Mouse (Mus musculus) midbrain, embryonic 13.5 days (tissue): ENCODE results near the gene Extl1. TPM values are rescaled to one million over a fixed set of nuclear protein-coding genes. Genes with fewer than 3 reads are reported as not detected.
"Not testable (repeated sequence)": the region's sequence is repeated elsewhere in the genome, so short reads cannot be mapped to it uniquely, and the experiment has no call there.

Experiments
- ATAC-seq: fragments of 200-750 bp; cut with Nextera tagmentation; 2 replicates; pipeline ENCODE4 v1.8.0; 2017; ENCODE audit warnings: mild to moderate bottlenecking, moderate TSS enrichment, moderate library complexity
- H3K27ac ChIP-seq: fragments of 300-500 bp; sonication (generic); 2 replicates; pipeline ENCODE4 v1.5.1; 2015; ENCODE audit warnings: inconsistent platforms, mild to moderate bottlenecking, moderate library complexity
- H3K27me3 ChIP-seq: fragments of 300-500 bp; sonication (generic); 2 replicates; pipeline ENCODE4 v1.6.1; 2015; ENCODE audit warnings: mild to moderate bottlenecking, inconsistent platforms
- H3K36me3 ChIP-seq: fragments of 300-500 bp; sonication (generic); 2 replicates; pipeline ENCODE4 v1.6.1; 2015; ENCODE audit warnings: mild to moderate bottlenecking, inconsistent platforms
- H3K4me1 ChIP-seq: fragments of 300-500 bp; sonication (generic); replicated peaks from 2 replicates; pipeline ENCODE4 v1.6.1; 2015; ENCODE audit warnings: inconsistent platforms
- H3K4me2 ChIP-seq: fragments of 300-500 bp; sonication (generic); replicated peaks from 2 replicates; pipeline ENCODE4 v1.6.1; 2015; ENCODE audit warnings: moderate library complexity, mild to moderate bottlenecking, inconsistent platforms
- H3K4me3 ChIP-seq: fragments of 300-500 bp; sonication (generic); replicated peaks from 2 replicates; pipeline ENCODE4 v1.5.1; 2015; ENCODE audit warnings: mild to moderate bottlenecking, inconsistent platforms
- H3K9ac ChIP-seq: fragments of 300-500 bp; sonication (generic); replicated peaks from 2 replicates; pipeline ENCODE4 v1.6.1; 2015; ENCODE audit warnings: mild to moderate bottlenecking, inconsistent platforms
- H3K9me3 ChIP-seq: fragments of 300-500 bp; sonication (generic); 2 replicates; pipeline ENCODE4 v1.6.1; 2016; ENCODE audit warnings: mild to moderate bottlenecking, inconsistent platforms
- WGBS: fragments of 180-500 bp; shearing (Covaris S2); methylation state at CpG from one replicate; pipeline ENCODE4 v1.1.7; 2015; 5-methylcytosine and 5-hydroxymethylcytosine counted together
- polyA plus RNA-seq: library from polyadenylated mRNA; unstranded; fragments of >200 nt; fragmentation: Nextera tagmentation; extraction: Ambion mirVana; gene quantifications from 2 replicates; pipeline ENCODE4 v1.2.1, GENCODE M21; 2015

Gene Extl1
- 0.16 and 0.40 TPM in 2 replicates for polyA plus RNA-seq

DNA sequence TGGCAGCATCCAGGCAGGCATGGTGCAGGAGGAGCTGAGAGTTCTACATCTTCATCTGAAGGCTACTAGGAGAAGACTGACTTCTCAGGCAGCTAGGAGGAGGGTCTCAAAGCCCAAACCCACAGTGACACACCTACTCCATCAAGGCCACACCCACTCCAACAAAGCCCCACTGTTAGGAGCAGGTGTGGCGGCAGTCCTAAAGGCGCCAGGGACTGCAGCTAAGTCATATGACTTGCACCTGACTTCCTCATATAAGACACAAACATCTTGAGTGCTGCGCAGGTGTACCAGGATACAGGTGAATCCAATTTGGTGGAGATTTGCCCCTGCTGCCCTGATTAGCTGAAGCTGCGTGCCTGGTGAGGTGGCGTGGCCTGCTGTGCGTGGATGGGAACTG lies at the start of gene Extl1:
Extl1 (minus strand) TSS at position 101 of the 400 bp plus-strand sequence.
- not testable (repeated sequence) for H3K4me3 ChIP-seq, H3K27ac ChIP-seq, H3K4me2 ChIP-seq, H3K27me3 ChIP-seq, H3K9ac ChIP-seq, H3K4me1 ChIP-seq, H3K36me3 ChIP-seq, ATAC-seq, H3K9me3 ChIP-seq
- 91% methylated on average over 2 of the region's 6 CpGs for WGBS

DNA sequence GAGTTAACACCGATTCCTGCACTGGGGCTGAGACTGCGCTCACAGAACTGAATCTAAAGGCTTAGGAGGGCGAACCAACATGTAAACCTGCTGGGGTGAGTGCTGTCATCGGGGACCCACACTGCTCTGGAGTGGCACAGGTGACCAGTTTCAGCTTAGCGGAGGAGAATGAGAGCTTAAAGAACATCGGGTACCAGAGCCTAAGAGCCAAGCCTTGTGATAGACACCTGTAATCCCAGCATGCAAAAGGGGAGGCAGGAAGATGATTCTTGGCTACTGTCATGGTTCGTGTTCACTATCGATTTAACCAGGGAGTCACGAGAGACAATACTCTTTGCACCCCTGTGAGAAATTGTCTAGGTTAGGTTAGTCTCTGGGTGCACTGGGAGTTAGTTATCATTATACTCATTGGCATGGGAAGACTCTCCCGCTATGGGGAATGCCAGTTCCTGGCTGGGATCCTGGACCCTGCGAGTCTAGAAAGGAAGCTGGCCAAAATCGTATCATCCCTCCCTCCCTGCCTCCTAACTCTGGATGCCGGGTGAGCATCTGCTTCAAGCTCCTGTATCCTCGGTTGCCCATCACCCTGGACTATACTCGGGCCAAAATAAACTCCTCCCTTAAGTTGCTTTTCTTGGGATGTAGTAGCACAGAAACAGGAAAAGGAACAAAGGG lies 49.2 kb upstream of the Extl1 start:
- no peak overlapping the region for H3K27ac ChIP-seq
- H3K27me3 ChIP-seq: no peaks in the 10 kb centered on the region
- H3K4me2 ChIP-seq: no peak overlapping the region
- WGBS: 89% methylated on average over 15 of the region's 15 CpGs
- no peak overlapping the region for H3K9ac ChIP-seq
- no peaks in the 10 kb centered on the region for H3K9me3 ChIP-seq
- peaks cover 40% of the 10 kb centered on the region for H3K4me1 ChIP-seq
- H3K4me3 ChIP-seq: no peak overlapping the region
- no peaks in the 10 kb centered on the region for H3K36me3 ChIP-seq
- no peak for ATAC-seq

DNA sequence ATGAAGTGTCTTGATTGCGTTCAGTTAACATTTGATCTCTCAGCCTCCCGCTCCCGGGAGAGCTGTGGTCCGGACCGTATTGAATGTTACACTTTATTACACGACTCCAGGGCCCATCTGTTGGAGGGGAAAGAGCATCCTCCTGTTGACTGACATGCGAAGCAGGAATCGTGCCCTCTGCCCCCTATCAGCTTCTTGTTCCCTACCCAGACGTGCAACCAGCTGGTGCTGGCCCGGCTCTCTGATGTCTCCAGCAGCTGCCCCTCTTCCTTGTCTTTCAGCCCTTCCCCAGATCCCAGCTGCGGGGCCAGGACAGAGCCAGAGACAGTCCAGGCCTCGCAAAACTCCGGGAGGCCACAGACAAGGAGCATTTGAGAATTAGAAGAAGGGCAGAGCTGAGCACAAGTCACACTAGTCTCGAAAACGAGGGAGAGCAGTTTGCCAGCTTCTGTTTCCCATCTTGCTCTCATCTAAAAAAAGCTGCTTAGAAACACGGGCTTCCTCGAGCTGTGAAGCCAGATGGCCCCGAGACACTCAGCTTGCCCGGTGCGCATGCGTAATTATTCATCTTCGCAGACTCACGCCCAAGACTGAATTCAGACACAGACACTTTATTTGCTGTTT lies 46.8 kb upstream of the Extl1 start:
- Histone ChIP-seq H3K9me3 (no peaks in the 10 kb centered on the region), H3K36me3 (no peaks in the 10 kb centered on the region; the same call in 1 of the 2 replicates), H3K9ac (peak overlapping the region; percentile 46; the same call in 1 of the 2 replicates), H3K27me3 (no peaks in the 10 kb centered on the region), H3K4me3 (no peak overlapping the region), H3K4me2 (peak overlapping the region; percentile 39), H3K27ac (peak overlapping the region; percentile 93), H3K4me1 (peaks cover 25% of the 10 kb centered on the region)
- WGBS: 21% methylated on average over 23 of the region's 23 CpGs
- peak; percentile 89 for ATAC-seq

DNA sequence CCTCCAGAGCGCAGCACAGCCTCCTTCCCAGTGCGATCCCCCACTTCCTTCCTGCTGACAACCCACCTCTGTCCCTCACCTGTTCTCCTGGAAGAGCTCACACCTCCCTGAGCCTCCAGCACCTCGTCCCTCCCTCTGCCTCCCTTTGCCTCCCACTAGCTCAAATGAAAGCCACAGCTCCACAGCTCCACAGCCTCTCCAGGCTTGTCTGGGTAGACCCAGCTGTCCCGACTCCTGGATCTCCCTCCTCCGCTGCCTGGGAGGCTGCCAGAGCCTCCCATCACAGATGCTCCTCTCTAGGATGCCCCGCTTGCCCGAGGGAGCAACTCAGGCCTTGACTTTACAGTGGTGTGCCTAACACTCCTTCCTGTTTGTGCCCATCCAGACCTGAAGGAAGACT lies 41.4 kb upstream of the Extl1 start:
- Histone ChIP-seq H3K9ac (no peak overlapping the region), H3K4me2 (no peak overlapping the region), H3K4me3 (no peak overlapping the region), H3K36me3 (peaks cover 3% of the 10 kb centered on the region; the same call in 1 of the 2 replicates), H3K4me1 (peaks cover 6% of the 10 kb centered on the region), H3K27me3 (no peaks in the 10 kb centered on the region), H3K27ac (no peak overlapping the region), H3K9me3 (no peaks in the 10 kb centered on the region)
- 77% methylated on average over 7 of the region's 7 CpGs for WGBS
- no peak for ATAC-seq

DNA sequence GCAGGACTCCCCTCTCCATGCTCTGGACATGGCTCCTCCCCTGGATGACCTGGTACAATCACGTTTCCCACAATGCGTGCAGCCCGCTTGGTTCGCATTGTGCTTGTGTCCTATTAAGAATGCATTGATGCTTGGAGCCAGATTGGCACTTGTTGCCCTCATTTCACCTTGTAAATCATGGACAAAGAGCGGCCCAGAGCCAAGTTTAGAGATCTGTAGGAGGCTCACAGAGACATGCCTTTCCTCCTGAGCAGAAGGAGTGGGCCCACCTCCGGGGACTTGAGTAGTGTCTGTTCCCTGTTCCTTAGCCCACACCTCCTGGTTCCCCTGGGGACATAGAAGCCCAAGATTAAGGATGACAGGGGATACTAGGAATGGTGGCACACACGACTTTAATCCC lies 40.3 kb upstream of the Extl1 start:
- no peaks in the 10 kb centered on the region for H3K27me3 ChIP-seq
- 88% methylated on average over 7 of the region's 7 CpGs for WGBS
- no peak overlapping the region for H3K4me2 ChIP-seq
- no peaks in the 10 kb centered on the region for H3K4me1 ChIP-seq
- no peak overlapping the region for H3K9ac ChIP-seq
- no peaks in the 10 kb centered on the region for H3K9me3 ChIP-seq
- no peak overlapping the region for H3K4me3 ChIP-seq
- peaks cover 3% of the 10 kb centered on the region; the same call in 1 of the 2 replicates for H3K36me3 ChIP-seq
- no peak overlapping the region for H3K27ac ChIP-seq
- no peak for ATAC-seq

DNA sequence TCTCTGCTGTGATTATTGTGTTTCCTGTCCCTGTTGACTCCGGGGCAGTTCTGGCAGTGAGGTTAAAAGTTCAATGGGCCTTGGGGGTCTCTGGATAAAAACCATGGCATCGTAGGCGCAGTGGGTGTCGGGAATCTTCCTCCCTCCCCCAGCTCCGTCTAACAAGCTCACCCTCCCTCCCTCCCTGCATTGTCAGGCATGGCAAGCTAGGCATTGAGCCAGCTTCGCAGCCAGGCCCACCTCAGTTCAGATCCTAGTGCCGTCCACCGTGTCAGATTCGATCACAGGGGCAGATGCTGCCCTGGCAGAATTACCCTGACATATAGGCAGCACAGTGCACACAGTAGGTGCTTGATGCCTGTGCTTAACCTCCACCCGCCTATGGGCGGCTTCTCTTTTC lies 38.3 kb upstream of the Extl1 start:
- H3K36me3 ChIP-seq: peaks cover 11% of the 10 kb centered on the region; the same call in 1 of the 2 replicates
- no peak overlapping the region for H3K9ac ChIP-seq
- H3K4me1 ChIP-seq: peaks cover 3% of the 10 kb centered on the region
- H3K27ac ChIP-seq: no peak overlapping the region
- H3K9me3 ChIP-seq: no peaks in the 10 kb centered on the region
- ATAC-seq: no peak
- 73% methylated on average over 11 of the region's 11 CpGs for WGBS
- no peak overlapping the region for H3K4me3 ChIP-seq
- H3K4me2 ChIP-seq: no peak overlapping the region
- H3K27me3 ChIP-seq: no peaks in the 10 kb centered on the region

DNA sequence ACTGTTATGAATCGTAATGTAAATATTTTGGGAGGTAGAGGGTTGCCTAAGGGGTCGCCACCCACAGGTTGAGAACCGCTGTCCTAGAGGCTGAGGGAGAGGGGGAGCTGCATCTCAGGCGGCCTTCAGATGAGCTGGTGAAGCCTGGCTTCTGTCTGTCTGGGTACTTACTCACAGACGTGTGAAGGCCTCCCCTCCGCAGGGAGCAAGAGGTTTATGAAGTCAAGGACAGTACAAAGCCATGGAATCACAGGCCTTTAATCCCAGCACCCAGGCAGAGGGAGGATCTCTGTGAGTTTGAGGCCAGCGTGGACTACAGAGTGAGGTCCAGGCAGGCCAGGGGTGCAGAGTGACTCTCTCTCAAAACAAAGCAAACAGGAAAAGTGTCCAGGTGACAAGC lies 33.5 kb upstream of the Extl1 start:
- no peak overlapping the region for H3K9ac ChIP-seq
- 71% methylated on average over 7 of the region's 7 CpGs for whole genome bisulfite sequencing
- H3K36me3 ChIP-seq: peaks cover 17% of the 10 kb centered on the region
- no peak for ATAC-seq
- H3K27ac ChIP-seq: peak overlapping the region; percentile 55
- H3K27me3 ChIP-seq: no peaks in the 10 kb centered on the region
- H3K4me1 ChIP-seq: peaks cover 9% of the 10 kb centered on the region
- no peak overlapping the region for H3K4me2 ChIP-seq
- no peak overlapping the region for H3K4me3 ChIP-seq
- H3K9me3 ChIP-seq: no peaks in the 10 kb centered on the region

DNA sequence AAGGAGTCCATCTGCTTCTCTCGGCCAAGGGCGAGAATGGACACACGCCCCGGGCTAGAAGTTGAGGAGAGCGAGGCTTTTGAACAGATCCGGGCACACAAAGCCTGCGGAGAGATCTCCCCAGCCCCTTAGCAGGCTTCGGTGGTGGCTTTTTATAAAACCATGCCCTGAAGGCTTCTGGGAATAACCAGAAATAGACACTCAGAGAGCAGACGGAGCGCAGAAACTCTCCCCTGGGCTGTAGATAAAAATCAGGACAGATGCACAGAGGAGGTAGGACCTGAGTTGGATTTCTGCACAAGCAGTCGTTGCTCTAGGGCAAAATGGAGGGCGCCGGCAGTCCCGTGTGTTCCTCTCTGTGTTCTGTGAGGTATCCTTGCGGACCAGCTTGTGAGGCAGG lies 33.0 kb upstream of the Extl1 start:
- Histone ChIP-seq H3K27me3 (no peaks in the 10 kb centered on the region), H3K9me3 (no peaks in the 10 kb centered on the region), H3K36me3 (peaks cover 17% of the 10 kb centered on the region), H3K4me2 (no peak overlapping the region), H3K27ac (peak overlapping the region; percentile 55), H3K9ac (no peak overlapping the region), H3K4me1 (peaks cover 9% of the 10 kb centered on the region), H3K4me3 (no peak overlapping the region)
- ATAC-seq: no peak
- 64% methylated on average over 15 of the region's 15 CpGs for WGBS

DNA sequence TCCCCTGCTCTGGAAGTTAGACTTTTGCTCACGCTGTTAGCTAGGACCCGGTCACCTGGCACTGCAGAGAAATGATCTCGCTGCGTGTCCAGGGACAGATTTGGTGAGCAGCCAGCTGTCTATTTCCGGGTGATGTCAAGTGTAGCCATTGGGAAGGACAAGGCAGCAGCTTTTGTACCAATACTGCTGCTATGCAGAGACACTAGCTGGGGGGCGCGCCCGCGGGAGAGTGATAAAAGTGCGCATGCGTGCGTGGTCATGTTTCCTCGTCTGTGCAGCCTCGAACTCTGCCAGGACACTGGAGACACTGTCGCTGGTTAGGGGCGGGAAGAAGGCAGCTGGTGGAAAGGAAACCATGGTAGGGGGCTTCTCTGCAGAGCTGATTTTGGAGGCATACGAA lies 32.5 kb upstream of the Extl1 start:
- H3K4me1 ChIP-seq: peaks cover 9% of the 10 kb centered on the region
- peak overlapping the region; percentile 55; the same call in 1 of the 2 replicates for H3K27ac ChIP-seq
- H3K27me3 ChIP-seq: no peaks in the 10 kb centered on the region
- H3K9ac ChIP-seq: no peak overlapping the region
- H3K9me3 ChIP-seq: no peaks in the 10 kb centered on the region
- peaks cover 17% of the 10 kb centered on the region for H3K36me3 ChIP-seq
- no peak for ATAC-seq
- H3K4me3 ChIP-seq: no peak overlapping the region
- WGBS: 80% methylated on average over 17 of the region's 17 CpGs
- H3K4me2 ChIP-seq: no peak overlapping the region

DNA sequence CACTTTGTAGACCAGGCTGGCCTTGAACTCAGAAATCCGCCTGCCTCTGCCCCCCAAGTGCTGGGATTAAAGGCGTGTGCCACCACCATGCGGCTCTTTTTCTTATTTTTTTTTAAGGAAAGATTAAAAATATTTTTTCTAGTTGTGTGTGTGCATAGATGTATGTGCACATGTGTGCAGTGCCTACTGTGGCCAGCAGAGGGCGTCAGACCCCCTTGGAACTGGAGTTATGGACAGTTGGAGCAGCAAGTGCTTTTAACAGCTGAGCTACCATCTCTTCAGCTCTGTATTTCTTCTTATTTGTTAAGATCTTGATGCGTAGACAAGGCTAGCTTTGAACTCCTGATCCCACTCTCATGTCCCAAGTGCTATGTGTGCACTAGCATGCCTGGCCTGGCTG lies 25.6 kb upstream of the Extl1 start:
- no peak for ATAC-seq
- Histone ChIP-seq H3K9ac (no peak overlapping the region), H3K4me3 (no peak overlapping the region), H3K9me3 (0 out of 2 replicates have a peak, but pooled peaks cover 4% of the 10 kb centered on the region), H3K4me2 (no peak overlapping the region), H3K27ac (no peak overlapping the region), H3K4me1 (peaks cover 10% of the 10 kb centered on the region), H3K36me3 (peaks cover 9% of the 10 kb centered on the region), H3K27me3 (no peaks in the 10 kb centered on the region)
- 70% methylated on average over 5 of the region's 5 CpGs for WGBS

DNA sequence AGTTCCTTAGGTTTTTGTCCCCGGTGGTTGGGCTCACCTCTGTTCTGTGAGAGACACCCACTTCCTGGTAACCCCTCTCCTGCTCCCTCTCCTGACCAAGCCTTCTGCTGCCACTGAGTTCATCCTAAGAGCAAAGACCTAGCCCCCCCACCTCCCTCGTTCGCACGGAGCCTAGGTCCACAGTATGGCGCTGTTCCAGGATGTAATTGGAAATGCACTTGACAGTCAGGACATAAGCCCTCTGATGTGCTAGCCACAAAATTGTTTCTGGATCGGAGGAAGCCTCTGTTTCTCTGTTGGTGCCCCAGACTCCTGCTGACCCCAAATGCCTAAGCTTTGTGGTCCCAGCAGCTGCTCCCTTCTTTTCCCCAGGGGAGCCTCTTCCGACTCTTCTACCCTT lies 20.1 kb upstream of the Extl1 start:
- Histone ChIP-seq H3K27me3 (no peaks in the 10 kb centered on the region), H3K9ac (no peak overlapping the region), H3K4me2 (no peak overlapping the region), H3K27ac (no peak overlapping the region), H3K4me1 (peaks cover 40% of the 10 kb centered on the region), H3K9me3 (no peaks in the 10 kb centered on the region), H3K4me3 (no peak overlapping the region), H3K36me3 (no peaks in the 10 kb centered on the region)
- ATAC-seq: no peak
- 49% methylated on average over 7 of the region's 7 CpGs for WGBS

DNA sequence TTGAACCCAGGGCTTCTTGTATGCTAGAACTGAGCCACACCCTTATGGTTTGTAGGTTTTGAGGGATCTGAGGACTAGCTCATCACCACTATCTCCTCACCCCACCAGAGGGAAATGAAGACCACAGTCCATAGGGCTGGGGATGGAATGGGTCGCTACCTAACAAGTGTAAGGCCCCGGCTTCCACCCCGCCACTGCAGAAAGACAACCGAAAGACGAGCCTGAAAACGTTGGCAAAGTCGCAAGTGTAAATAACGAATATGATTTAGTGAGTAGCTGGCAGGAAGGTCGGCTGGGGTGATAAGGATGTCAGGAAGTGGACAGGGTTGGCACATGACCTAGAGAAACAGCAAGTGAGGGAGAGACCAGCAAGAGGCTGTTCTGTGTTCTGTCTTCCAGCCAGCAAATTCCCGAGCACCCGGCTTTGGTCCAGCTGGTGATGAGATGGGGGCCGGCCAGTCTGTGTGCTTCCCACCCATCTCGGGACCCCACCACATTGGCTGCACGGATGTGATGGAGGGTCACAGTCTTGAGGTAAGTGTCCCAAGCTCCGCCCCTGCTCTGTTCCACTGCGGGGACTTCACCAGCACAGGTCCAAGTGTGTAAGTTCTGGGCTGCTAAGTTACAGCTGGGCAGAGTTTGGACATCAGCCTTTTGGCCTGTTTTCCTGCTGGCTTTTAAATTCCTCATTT lies 19.1 kb upstream of the Extl1 start:
- Histone ChIP-seq H3K4me2 (no peak overlapping the region), H3K27me3 (no peaks in the 10 kb centered on the region), H3K9me3 (no peaks in the 10 kb centered on the region), H3K4me3 (no peak overlapping the region), H3K9ac (no peak overlapping the region), H3K36me3 (no peaks in the 10 kb centered on the region), H3K27ac (no peak overlapping the region), H3K4me1 (peaks cover 37% of the 10 kb centered on the region)
- 81% methylated on average over 16 of the region's 16 CpGs for WGBS
- no peak for ATAC-seq
